8 mouse cellular contexts compared by ENCODE assay signal in the genomic region with DNA sequence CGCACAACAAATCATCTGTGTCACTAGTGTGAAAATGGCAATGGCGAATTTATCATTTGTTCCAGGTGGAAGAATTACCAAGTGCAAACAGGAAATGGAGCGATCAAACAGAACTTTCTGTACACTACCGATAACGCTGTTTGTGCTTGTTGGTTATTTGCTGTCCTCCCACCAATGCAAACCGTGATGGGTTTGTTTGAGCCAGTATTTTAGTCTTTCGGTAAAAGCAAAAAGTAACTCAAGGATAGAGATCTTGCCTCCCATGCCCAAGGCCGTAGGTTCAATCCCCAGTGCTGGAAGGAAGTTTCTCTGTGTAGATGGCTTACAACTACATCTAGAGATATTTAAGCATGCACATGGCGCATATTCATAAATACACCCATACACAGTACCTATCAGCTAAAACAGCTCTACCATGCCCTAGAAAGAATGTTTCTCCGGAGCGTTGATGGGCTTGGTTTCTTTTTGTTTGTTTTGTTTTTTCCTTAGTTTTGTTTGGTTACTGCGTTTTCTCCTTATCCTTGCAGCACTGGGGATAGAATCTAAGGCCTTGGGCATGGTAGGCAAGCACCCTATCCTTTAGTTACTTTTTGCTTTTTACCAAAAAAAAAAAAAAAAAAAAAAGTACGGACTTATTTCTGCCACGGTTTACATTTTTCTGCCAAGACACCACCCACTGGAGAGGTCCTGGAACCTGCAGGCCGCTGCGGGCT. TPM values are rescaled to one million over a fixed set of nuclear protein-coding genes. Genes with fewer than 3 reads are reported as not detected.
DNase-seq lines count a peak whose midpoint lies in the region; ATAC-seq lines count a peak whose summit lies in the region.

No protein-coding gene starts in this region.

- 55% methylated on average over 16 of the region's 16 CpGs for WGBS in lung, embryonic 15.5 days
- 57% methylated on average over 16 of the region's 16 CpGs for WGBS in embryonic facial prominence, embryonic 14.5 days
- WGBS in intestine, embryonic 16.5 days = 52% methylated on average over 16 of the region's 16 CpGs
- WGBS in neural tube, embryonic 12.5 days = 62% methylated on average over 16 of the region's 16 CpGs

- peak overlapping the region; percentile 73 for H3K4me2 ChIP-seq in lung, embryonic 15.5 days
- H3K4me2 ChIP-seq in embryonic facial prominence, embryonic 14.5 days (ENCODE audit: low read depth, low read length) = peak overlapping the region; percentile 53
- H3K4me2 ChIP-seq in intestine, embryonic 16.5 days (ENCODE audit: low read depth, low read length) = peak overlapping the region; percentile 62
- H3K4me2 ChIP-seq in neural tube, embryonic 12.5 days (replicated peaks) = peak overlapping the region; percentile 90

- no peaks in the 10 kb centered on the region for H3K27me3 ChIP-seq in lung, embryonic 15.5 days
- no peaks in the 10 kb centered on the region for H3K27me3 ChIP-seq in embryonic facial prominence, embryonic 14.5 days (replicated peaks; ENCODE audit: control insufficient read depth, insufficient read depth, low read length)
- H3K27me3 ChIP-seq in intestine, embryonic 16.5 days (replicated peaks; ENCODE audit: control insufficient read depth, insufficient read depth, low read length) = no peaks in the 10 kb centered on the region
- no peaks in the 10 kb centered on the region for H3K27me3 ChIP-seq in neural tube, embryonic 12.5 days (replicated peaks)

- peak overlapping the region; percentile 96 for H3K4me3 ChIP-seq in lung, embryonic 15.5 days
- H3K4me3 ChIP-seq in embryonic facial prominence, embryonic 14.5 days (ENCODE audit: low read depth, low read length) = peak overlapping the region; percentile 88
- peak overlapping the region; percentile 86 for H3K4me3 ChIP-seq in intestine, embryonic 16.5 days (ENCODE audit: low read length)
- H3K4me3 ChIP-seq in neural tube, embryonic 12.5 days = peak overlapping the region; percentile 94

- H3K27ac ChIP-seq in lung, embryonic 15.5 days = peak overlapping the region; percentile 98
- H3K27ac ChIP-seq in embryonic facial prominence, embryonic 14.5 days (replicated peaks; ENCODE audit: low read depth, low read length) = peak overlapping the region; percentile 94
- peak overlapping the region; percentile 98 for H3K27ac ChIP-seq in intestine, embryonic 16.5 days (ENCODE audit: low read length)
- peak overlapping the region; percentile 87 for H3K27ac ChIP-seq in neural tube, embryonic 12.5 days

- no peaks in the 10 kb centered on the region for H3K9me3 ChIP-seq in lung, embryonic 15.5 days
- no peaks in the 10 kb centered on the region for H3K9me3 ChIP-seq in embryonic facial prominence, embryonic 14.5 days (ENCODE audit: control insufficient read depth, low read length)
- H3K9me3 ChIP-seq in intestine, embryonic 16.5 days (ENCODE audit: control insufficient read depth, low read length) = no peaks in the 10 kb centered on the region
- no peaks in the 10 kb centered on the region for H3K9me3 ChIP-seq in neural tube, embryonic 12.5 days

- H3K36me3 ChIP-seq in lung, embryonic 15.5 days = no peaks in the 10 kb centered on the region
- H3K36me3 ChIP-seq in embryonic facial prominence, embryonic 14.5 days (ENCODE audit: control insufficient read depth, insufficient read depth, low read length) = 0 out of 2 replicates have a peak, but pooled peaks cover 2% of the 10 kb centered on the region
- no peaks in the 10 kb centered on the region for H3K36me3 ChIP-seq in intestine, embryonic 16.5 days (ENCODE audit: control insufficient read depth, insufficient read depth, low read length)
- H3K36me3 ChIP-seq in neural tube, embryonic 12.5 days = peaks cover 3% of the 10 kb centered on the region; the same call in 1 of the 2 replicates

- peak overlapping the region; percentile 62 for H3K9ac ChIP-seq in lung, embryonic 15.5 days
- peak overlapping the region; percentile 89 for H3K9ac ChIP-seq in embryonic facial prominence, embryonic 14.5 days (ENCODE audit: low read depth, low read length)
- H3K9ac ChIP-seq in intestine, embryonic 16.5 days (ENCODE audit: low read depth, low read length) = peak overlapping the region; percentile 88
- H3K9ac ChIP-seq in neural tube, embryonic 12.5 days = peak overlapping the region; percentile 89

- ATAC-seq in lung, embryonic 15.5 days (ENCODE audit: borderline replicate concordance, extremely low read depth, low FRiP score, low TSS enrichment) = no peak
- no peak for ATAC-seq in embryonic facial prominence, embryonic 14.5 days (ENCODE audit: low read depth)
- ATAC-seq in intestine, embryonic 16.5 days = no peak
- ATAC-seq in neural tube, embryonic 12.5 days (ENCODE audit: low FRiP score, low read depth) = no peak

- peaks cover 34% of the 10 kb centered on the region for H3K4me1 ChIP-seq in lung, embryonic 15.5 days
- H3K4me1 ChIP-seq in embryonic facial prominence, embryonic 14.5 days (ENCODE audit: control insufficient read depth, insufficient read depth, low read length) = peaks cover 9% of the 10 kb centered on the region
- H3K4me1 ChIP-seq in intestine, embryonic 16.5 days (ENCODE audit: control insufficient read depth, insufficient read depth, low read length) = peaks cover 10% of the 10 kb centered on the region
- peaks cover 16% of the 10 kb centered on the region for H3K4me1 ChIP-seq in neural tube, embryonic 12.5 days

- no peak for DNase-seq in lung, postnatal 25 days (ENCODE audit: low spot score)
- DNase-seq in embryonic facial prominence, embryonic 14.5 days (ENCODE audit: low spot score) = no peak
- DNase-seq in right cerebral cortex, postnatal 4 days = no peak
- no peak for DNase-seq in cerebellum, adult 11 months
- DNase-seq in lung, postnatal 36 days = no peak

RNA-seq across cellular contexts. Expression of gene D030056L22Rik, which starts 0.7 kb away (rescaled TPM):
- polyA plus RNA-seq in lung, embryonic 15.5 days (2015; fragmentation: Nextera tagmentation; extraction: Ambion mirVana) = 37.3 and 37.4 TPM in 2 replicates
- 29.0 and 32.1 TPM in 2 replicates for polyA plus RNA-seq in embryonic facial prominence, embryonic 14.5 days (2014; fragmentation: Nextera tagmentation; extraction: Ambion mirVana)
- polyA plus RNA-seq in intestine, embryonic 16.5 days (2015; fragmentation: Nextera tagmentation; extraction: Ambion mirVana) = 16.9 and 17.6 TPM in 2 replicates
- 80.8 and 81.0 TPM in 2 replicates for polyA plus RNA-seq in neural tube, embryonic 12.5 days (2016; fragmentation: Nextera tagmentation; extraction: Ambion mirVana)

RNA-seq across cellular contexts. Expression of gene Trpm6, which starts 37.5 kb away (rescaled TPM):
- 1.0 and 1.6 TPM in 2 replicates for polyA plus RNA-seq in lung, embryonic 15.5 days (2015; fragmentation: Nextera tagmentation; extraction: Ambion mirVana)
- polyA plus RNA-seq in embryonic facial prominence, embryonic 14.5 days (2014; fragmentation: Nextera tagmentation; extraction: Ambion mirVana) = 0.35 and 0.48 TPM in 2 replicates
- polyA plus RNA-seq in intestine, embryonic 16.5 days (2015; fragmentation: Nextera tagmentation; extraction: Ambion mirVana) = 0.07 and 0.11 TPM in 2 replicates
- 0.27 and 0.36 TPM in 2 replicates for polyA plus RNA-seq in neural tube, embryonic 12.5 days (2016; fragmentation: Nextera tagmentation; extraction: Ambion mirVana)

RNA-seq across cellular contexts. Expression of gene Carnmt1, which starts 41.7 kb away (rescaled TPM):
- 28.0 and 29.2 TPM in 2 replicates for polyA plus RNA-seq in lung, embryonic 15.5 days (2015; fragmentation: Nextera tagmentation; extraction: Ambion mirVana)
- polyA plus RNA-seq in embryonic facial prominence, embryonic 14.5 days (2014; fragmentation: Nextera tagmentation; extraction: Ambion mirVana) = 37.5 and 40.2 TPM in 2 replicates
- 13.7 and 15.6 TPM in 2 replicates for polyA plus RNA-seq in intestine, embryonic 16.5 days (2015; fragmentation: Nextera tagmentation; extraction: Ambion mirVana)
- 23.8 and 24.0 TPM in 2 replicates for polyA plus RNA-seq in neural tube, embryonic 12.5 days (2016; fragmentation: Nextera tagmentation; extraction: Ambion mirVana)
